Mouse (Mus musculus) bone marrow macrophage, adult 2 months (primary cell): ENCODE results near the gene Ephx1. TPM values are rescaled to one million over a fixed set of nuclear protein-coding genes. Genes with fewer than 3 reads are reported as not detected.

ENCODE experiments used
- H3K27ac ChIP-seq: 2 replicates; pipeline ENCODE4 v1.5.1; 2012; ENCODE audit warnings: low read depth, low read length; ENCODE audit not compliant: insufficient read depth
- H3K4me1 ChIP-seq: 2 replicates; pipeline ENCODE4 v1.6.1; 2012; ENCODE audit warnings: low read length; ENCODE audit not compliant: control insufficient read depth, insufficient read depth
- H3K4me3 ChIP-seq: 2 replicates; pipeline ENCODE4 v1.5.1; 2012; ENCODE audit warnings: mild to moderate bottlenecking, low read length, moderate library complexity; ENCODE audit not compliant: insufficient read depth
- CTCF ChIP-seq: IDR thresholded peaks from 2 replicates; pipeline ENCODE4 v1.5.1; 2012; ENCODE audit warnings: low read depth, mild to moderate bottlenecking, low read length, moderate library complexity
- POLR2A ChIP-seq: IDR thresholded peaks from 2 replicates; pipeline ENCODE4 v1.6.1; 2012; ENCODE audit warnings: mild to moderate bottlenecking, low read depth, low read length, borderline replicate concordance
- polyA plus RNA-seq: library from polyadenylated mRNA; stranded (reverse); fragments of >200 nt; gene quantifications from 2 replicates; pipeline ENCODE4 v1.2.4, GENCODE M21; 2012; ENCODE audit not compliant: missing spikeins, insufficient read depth, insufficient read length

Gene Ephx1
- 40.7 and 45.8 TPM in 2 replicates for polyA plus RNA-seq

DNA sequence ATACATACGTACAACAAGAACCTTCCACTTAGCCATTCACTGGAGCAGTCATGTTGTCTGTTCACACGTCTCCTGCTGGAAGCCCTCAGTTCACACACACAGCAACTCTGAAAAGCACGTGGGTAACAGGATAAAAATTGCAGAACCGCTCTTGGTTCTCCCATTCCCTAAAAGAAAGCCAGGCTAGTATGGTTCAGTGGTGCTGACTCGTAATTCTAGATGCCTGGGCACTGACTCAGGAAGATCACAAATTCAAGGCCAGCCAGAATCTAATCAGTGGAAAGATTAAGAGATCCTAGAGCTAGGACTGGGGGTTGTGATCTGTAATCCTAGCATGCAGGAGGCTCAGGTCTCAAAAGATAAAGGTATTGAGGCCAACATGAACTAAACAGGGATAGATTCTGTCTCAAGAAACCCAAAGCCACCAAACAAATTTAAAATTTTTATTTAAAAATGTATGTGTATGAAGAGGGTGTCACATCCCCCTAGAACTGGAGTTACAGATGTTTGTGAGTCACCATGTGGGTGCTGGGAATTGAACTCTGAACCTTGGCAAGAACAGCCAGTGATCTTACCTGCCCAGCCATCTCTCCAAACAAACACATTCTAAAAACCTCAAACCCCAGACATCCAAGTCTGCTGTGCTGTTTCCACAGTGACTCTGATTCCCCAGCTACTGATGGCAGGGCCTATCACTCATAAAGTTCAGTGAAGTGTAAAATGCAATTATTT, at the start of gene Ephx1:
Gene Ephx1, minus strand, starts transcription at position 149 of the 732 bp plus-strand sequence.
- H3K27ac ChIP-seq: no peak within 1 kb of the TSS
- no peak for TF ChIP-seq POLR2A
- no peak for TF ChIP-seq CTCF

DNA sequence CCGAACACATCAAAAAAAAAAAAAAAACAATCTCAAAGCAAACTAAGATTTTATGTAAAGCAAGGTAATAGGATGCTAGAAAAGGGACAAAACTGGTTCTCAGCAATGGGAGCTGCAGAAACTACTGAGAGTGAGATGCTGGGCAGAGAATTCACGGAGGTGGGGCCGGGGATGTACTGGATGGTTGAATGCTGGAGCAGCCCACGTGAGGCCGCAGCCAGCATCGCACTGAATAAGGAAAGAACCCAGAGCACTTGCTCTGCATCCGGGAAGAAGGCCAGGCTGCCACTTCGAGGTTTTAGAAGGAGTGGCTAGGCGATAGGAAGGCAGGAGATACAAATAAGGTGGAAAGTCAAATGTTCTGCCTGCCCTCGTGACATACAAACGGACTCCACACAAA, 49.0 kb upstream of the Ephx1 start:
- H3K4me3 ChIP-seq: no peak overlapping the region
- TF ChIP-seq CTCF (no peak), POLR2A (no peak)
- H3K27ac ChIP-seq: no peak overlapping the region
- no peaks in the 10 kb centered on the region for H3K4me1 ChIP-seq

More for the DNA sequence above, at the start of gene Ephx1:
- H3K4me1 ChIP-seq: peaks cover 5% of the 10 kb centered on the region
- H3K4me3 ChIP-seq: no peak within 1 kb of the TSS

DNA sequence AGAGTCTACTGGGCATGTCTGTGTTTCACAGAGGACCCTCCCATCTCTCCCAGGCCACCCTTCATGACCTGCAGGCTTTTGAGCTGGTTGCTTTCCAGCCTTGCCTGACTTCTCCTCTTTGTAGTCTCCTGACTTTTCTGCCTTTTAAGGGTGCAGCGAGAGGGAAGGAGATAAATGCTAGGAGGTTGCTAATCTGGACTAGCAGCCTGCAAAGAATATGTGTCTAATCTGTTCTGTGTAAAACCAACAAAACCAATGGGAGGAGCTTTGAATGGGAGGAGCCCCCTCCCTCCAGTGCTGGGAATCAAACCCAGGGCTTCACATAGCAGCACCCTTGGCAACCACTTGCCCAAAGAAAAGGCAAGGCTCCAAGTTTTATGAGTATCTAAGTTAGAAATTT, 47.6 kb upstream of the Ephx1 start:
- H3K4me3 ChIP-seq: no peak overlapping the region
- no peak overlapping the region for H3K27ac ChIP-seq
- TF ChIP-seq POLR2A (no peak), CTCF (no peak)
- no peaks in the 10 kb centered on the region for H3K4me1 ChIP-seq

DNA sequence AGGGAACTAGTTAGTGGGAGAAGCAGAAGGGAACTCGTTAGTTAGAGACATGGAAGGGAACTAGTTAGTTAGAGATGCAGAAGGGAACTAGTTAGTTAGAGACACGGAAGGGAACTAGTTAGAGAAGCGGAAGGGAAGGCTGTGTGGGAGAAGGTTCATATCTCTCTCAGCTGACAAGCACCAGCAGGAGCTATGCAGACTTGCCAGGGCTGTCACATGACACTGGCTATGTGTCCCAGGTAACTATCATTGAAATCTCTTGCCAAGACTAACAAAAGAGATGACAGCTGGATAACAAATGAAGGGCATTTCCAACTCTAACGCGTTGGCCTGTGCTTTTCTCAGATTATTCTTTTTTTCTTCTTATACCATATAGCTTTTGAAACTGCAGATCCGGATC, 43.9 kb upstream of the Ephx1 start:
- Histone ChIP-seq H3K4me3 (no peak overlapping the region), H3K27ac (no peak overlapping the region), H3K4me1 (no peaks in the 10 kb centered on the region)
- TF ChIP-seq POLR2A: no peak
- no peak for TF ChIP-seq CTCF

DNA sequence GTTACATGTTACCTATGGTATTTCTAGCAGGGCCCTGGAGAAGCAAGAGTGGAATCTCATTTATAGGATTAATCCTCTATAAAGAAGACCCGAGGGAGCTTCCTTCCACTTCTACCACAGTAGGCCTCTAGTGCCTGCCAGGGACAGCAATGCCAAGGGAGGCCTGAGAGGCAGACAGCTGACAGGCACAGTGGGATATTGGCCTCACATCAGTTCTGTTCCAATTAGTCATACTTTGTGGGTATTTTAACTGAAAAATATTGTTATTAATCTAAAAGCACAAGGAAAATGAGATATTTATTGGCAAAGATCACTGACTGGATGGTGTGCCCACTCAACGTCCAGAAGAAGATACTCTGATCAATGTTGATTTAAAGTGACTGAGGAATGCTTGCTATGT, 43.3 kb upstream of the Ephx1 start:
- TF ChIP-seq CTCF (no peak), POLR2A (no peak)
- Histone ChIP-seq H3K27ac (no peak overlapping the region), H3K4me3 (no peak overlapping the region), H3K4me1 (no peaks in the 10 kb centered on the region)

DNA sequence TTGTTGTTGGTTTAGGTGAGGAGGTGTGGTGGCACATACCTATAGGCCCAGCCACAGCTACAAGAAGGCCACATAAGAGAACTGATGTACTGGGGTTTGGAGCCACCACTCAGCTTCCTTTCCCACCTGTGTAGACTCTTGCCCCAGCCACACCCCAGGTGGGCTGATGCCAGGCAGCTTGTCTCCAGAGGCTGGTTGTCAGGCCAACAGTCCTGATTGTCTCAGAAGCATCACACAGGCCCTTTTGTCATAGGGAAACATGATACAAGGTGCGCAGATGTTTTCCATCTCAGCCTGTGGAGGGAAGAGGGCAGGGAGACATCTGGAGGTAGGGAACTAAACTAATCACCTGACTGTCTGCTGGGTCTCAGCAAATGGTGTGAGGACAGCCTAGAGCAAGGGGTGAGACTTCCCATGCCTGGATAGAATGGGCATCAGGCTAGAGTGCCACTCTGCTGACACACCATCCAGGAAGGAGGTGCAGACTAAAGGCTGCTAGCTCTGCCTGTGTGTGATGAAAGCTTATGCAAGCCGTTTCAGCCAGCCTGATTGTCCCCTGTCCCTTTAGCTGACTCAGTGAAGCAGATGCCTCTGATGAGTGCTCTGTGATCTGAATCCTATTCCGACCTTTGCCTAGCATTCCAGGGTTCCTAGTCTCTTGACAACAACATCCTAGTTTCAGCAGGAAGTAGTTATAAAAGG, 41.2 kb upstream of the Ephx1 start:
- H3K4me1 ChIP-seq: no peaks in the 10 kb centered on the region
- H3K4me3 ChIP-seq: no peak overlapping the region
- TF ChIP-seq POLR2A (no peak), CTCF (no peak)
- no peak overlapping the region for H3K27ac ChIP-seq

DNA sequence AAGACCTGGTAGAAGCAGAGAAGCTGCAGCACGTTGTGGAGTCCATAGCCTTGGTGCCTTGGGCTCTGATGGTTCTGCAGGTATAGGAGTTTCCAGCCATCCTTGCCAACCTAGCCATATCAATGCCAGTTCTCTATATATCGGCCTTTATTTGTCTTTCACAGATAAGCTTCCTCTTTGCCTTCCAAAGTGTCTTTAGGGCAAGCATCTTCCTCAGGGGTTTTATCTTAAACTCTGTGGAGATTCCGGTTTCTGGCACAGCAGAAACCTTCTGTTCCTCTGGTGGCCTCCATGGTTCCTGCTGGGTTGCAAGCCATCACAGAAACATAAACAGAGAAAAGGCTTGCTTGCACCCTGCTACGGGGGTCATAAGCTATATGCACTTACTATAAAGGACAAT, 32.2 kb upstream of the Ephx1 start:
- no peaks in the 10 kb centered on the region for H3K4me1 ChIP-seq
- no peak overlapping the region for H3K27ac ChIP-seq
- TF ChIP-seq CTCF (no peak), POLR2A (no peak)
- H3K4me3 ChIP-seq: no peak overlapping the region

DNA sequence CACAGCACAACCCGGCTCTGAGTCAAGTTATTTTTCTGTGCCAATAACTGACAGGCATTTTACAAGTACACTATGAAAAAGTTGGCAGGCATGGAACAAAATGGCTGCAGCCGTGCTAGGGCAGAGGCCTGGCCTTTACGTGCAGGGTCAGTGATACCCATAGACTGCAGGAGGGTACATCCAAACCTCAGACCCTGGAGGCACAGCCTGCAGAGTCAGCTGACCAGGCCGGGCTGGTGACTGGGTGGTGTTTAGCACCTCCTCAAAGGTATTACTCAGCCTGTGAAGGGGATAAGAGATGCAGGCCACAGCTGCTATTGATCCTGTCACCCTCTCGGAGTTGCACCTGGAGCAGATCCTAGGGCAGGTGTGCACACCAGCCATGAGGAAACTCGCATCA, 30.2 kb upstream of the Ephx1 start, which contains the start of gene 9130409I23Rik:
Gene 9130409I23Rik, plus strand, starts transcription at position 301 of the 400 bp plus-strand sequence.
- H3K4me1 ChIP-seq: no peaks in the 10 kb centered on the region
- H3K27ac ChIP-seq: no peak within 1 kb of the TSS
- TF ChIP-seq CTCF (no peak), POLR2A (no peak)
- H3K4me3 ChIP-seq: no peak within 1 kb of the TSS

DNA sequence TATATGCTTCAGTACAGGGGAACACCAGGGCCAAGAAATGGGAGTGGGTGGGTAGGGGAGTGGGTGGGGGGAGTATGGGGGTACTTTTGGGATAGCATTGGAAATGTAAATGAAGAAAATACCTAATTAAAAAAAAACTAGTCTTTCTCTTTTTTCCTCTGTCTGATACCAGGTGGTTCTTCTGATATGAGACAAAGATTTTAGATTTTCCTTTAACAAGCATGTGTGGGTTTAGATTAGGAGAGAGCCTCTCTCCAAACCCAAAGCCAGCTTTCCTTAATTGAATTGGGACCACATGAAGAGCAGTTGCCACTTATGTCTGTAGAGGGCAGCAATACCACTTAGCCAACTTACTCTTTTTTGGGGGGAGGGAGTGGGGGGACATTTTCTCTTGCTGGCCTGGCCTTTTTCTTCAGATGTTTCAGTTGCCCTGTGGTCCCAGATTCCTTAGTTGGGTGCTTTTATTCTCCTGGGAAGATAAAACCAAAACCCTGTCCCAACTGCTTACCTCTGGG, 28.7 kb upstream of the Ephx1 start:
- Histone ChIP-seq H3K27ac (no peak overlapping the region), H3K4me1 (no peaks in the 10 kb centered on the region), H3K4me3 (no peak overlapping the region)
- TF ChIP-seq POLR2A (no peak), CTCF (no peak)

DNA sequence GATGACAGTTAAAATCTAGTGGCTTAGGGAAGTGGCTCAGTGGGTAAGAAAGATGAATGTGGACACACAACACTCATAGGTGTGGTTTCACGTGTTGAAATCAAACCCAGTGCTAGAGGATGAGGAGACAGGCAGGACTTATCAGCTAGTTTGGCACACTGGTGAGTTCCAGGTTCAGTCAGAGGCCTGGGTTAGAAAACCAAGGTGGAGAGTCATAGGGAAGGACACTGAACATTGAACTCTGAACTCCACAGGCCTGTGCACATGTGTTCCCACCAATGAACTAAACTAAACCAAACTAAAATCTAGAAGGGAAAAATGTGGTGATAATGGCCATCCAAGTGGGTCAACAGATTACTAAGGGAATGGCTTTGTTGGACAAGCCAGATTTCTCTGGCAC, 26.8 kb upstream of the Ephx1 start:
- H3K27ac ChIP-seq: no peak overlapping the region
- TF ChIP-seq POLR2A (no peak), CTCF (no peak)
- H3K4me1 ChIP-seq: no peaks in the 10 kb centered on the region
- H3K4me3 ChIP-seq: no peak overlapping the region

DNA sequence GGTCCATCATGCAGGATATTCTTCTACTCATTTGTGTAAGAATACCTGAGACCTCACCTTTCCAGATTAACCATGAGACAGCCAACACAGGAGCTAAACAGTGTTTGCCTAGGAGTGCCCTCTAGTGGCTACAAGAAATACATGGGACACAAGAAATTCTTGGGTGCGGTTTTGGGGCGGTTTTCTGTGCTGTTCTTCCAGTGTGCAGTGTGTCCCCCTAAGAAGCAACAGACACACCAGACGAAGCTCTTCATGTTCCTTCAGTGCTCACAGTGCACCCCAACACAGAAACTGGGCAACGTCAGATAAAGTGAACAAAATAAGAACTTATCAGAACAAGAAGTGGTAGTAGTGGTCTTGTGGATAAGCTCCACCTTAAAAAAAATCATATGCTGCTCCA, 18.9 kb upstream of the Ephx1 start:
- Histone ChIP-seq H3K4me1 (no peaks in the 10 kb centered on the region), H3K27ac (no peak overlapping the region), H3K4me3 (no peak overlapping the region)
- TF ChIP-seq POLR2A (no peak), CTCF (peak; percentile 27; the same call in 1 of the 2 replicates)
